Mouse (Mus musculus): Measurements from ENCODE around the gene Tnfrsf21. TPM values are rescaled to one million over a fixed set of nuclear protein-coding genes. Genes with fewer than 3 reads are reported as not detected.

The Tnfrsf21 gene
- polyA plus RNA-seq, 1 experiment from 2014 or later: 45.6 TPM

DNA sequence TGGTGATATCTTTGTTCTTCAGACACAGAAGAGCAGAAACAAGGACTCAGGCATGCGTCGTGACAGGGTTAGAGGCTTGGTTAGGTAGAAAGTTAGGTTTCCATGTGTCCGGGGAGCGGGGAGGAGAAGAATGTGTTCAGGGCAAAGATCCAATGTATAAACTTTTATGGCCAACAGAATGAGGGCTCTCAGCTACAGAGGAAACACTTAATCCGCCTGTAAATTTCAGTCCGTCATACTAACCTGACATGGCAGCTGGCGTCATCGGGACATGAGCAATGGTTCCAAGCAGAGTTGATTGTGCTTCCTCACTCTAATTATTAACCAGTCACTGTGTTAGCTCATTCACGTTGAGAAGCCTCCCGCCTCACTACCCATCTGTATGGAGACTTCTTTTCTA is 100.4 kb downstream of the Tnfrsf21 start:
- H3K4me3 ChIP-seq (replicated peaks): no peak overlapping the region
- H3K9ac ChIP-seq (replicated peaks): no peak overlapping the region
- no peaks in the 10 kb centered on the region for H3K4me1 ChIP-seq (replicated peaks)
- H3K27ac ChIP-seq: no peak overlapping the region
- no peaks in the 10 kb centered on the region for H3K36me3 ChIP-seq
- 88% methylated on average over 10 of the region's 10 CpGs for WGBS
- ATAC-seq: no peak
- H3K9me3 ChIP-seq: no peaks in the 10 kb centered on the region
- H3K4me2 ChIP-seq (replicated peaks): no peak overlapping the region
- H3K27me3 ChIP-seq: no peaks in the 10 kb centered on the region

DNA sequence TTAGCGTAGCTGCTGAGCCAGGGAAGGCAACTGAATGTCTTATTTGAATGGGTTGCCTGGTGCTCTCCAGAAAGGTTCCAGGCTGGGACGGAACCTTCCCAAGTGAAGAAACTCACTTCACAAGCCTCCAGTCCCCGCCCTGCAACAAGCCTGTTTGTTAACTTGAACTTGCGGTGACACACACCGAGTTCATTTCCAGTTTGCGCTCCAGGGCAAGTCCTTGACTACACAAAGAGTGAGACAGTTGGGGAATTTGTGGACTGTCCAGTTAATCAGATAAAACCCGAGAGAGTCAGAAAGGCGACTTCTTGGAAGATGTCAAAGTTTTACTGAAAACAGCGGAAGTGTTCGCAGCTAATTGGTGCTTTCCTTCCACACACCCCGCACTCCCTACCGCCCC is 103.1 kb downstream of the Tnfrsf21 start:
- ATAC-seq: no peak
- H3K36me3 ChIP-seq: no peaks in the 10 kb centered on the region
- H3K4me3 ChIP-seq (replicated peaks): no peak overlapping the region
- no peaks in the 10 kb centered on the region for H3K4me1 ChIP-seq (replicated peaks)
- no peaks in the 10 kb centered on the region for H3K27me3 ChIP-seq
- H3K9ac ChIP-seq (replicated peaks): no peak overlapping the region
- H3K27ac ChIP-seq: no peak overlapping the region
- no peak overlapping the region for H3K4me2 ChIP-seq (replicated peaks)
- WGBS: 89% methylated on average over 12 of the region's 12 CpGs
- 0 out of 2 replicates have a peak, but pooled peaks cover 3% of the 10 kb centered on the region for H3K9me3 ChIP-seq

DNA sequence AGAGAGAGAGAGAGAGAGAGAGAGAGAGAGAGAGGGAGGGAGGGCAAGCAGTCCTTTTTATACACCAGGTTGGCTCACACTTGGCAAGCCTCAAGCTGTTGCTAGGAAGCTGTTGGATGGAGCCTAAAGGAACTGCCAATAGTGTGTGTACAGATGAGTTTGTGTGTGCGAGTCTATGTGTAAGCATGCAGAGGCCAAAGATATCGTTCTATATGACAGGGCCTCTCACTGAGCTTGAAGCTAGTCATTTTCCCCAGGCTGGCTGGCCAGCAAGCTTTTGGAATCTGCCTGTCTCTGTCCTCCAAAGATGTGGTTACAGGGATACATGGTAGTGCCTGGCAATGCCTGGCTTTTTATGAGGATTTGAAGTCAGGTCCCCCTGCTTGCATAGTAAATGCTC is 104.7 kb downstream of the Tnfrsf21 start:
- Histone ChIP-seq H3K27ac (no peak overlapping the region), H3K4me1 (replicated peaks) (no peaks in the 10 kb centered on the region), H3K4me3 (replicated peaks) (no peak overlapping the region), H3K27me3 (no peaks in the 10 kb centered on the region), H3K9me3 (0 out of 2 replicates have a peak, but pooled peaks cover 3% of the 10 kb centered on the region), H3K9ac (replicated peaks) (no peak overlapping the region), H3K4me2 (replicated peaks) (no peak overlapping the region), H3K36me3 (no peaks in the 10 kb centered on the region)
- WGBS: 87% methylated on average over 2 of the region's 2 CpGs
- ATAC-seq: no peak

DNA sequence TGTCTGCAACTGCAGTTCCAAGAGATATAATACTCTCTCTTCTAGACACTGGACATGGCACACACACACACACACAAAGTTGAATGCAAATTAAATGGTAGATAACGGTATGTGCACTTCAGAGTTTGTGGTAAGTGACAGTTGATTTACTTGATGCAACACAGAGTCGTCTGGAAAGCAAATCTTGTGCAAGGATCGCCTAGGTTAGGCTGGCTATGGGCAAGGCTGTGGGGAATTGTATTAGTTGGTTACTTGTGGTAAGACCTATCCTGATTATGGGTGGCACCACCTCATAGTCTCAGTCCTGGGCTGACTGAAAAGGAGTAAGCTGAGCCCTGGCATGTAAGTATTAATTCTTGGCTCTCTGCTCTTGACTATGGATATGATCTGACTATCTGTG is 112.0 kb downstream of the Tnfrsf21 start:
- no peaks in the 10 kb centered on the region for H3K4me1 ChIP-seq (replicated peaks)
- H3K9me3 ChIP-seq: 0 out of 2 replicates have a peak, but pooled peaks cover 3% of the 10 kb centered on the region
- H3K4me2 ChIP-seq (replicated peaks): no peak overlapping the region
- H3K27me3 ChIP-seq: no peaks in the 10 kb centered on the region
- H3K4me3 ChIP-seq (replicated peaks): no peak overlapping the region
- no peak for ATAC-seq
- no peaks in the 10 kb centered on the region for H3K36me3 ChIP-seq
- WGBS: 90% methylated on average over 3 of the region's 3 CpGs
- no peak overlapping the region for H3K9ac ChIP-seq (replicated peaks)
- no peak overlapping the region for H3K27ac ChIP-seq

DNA sequence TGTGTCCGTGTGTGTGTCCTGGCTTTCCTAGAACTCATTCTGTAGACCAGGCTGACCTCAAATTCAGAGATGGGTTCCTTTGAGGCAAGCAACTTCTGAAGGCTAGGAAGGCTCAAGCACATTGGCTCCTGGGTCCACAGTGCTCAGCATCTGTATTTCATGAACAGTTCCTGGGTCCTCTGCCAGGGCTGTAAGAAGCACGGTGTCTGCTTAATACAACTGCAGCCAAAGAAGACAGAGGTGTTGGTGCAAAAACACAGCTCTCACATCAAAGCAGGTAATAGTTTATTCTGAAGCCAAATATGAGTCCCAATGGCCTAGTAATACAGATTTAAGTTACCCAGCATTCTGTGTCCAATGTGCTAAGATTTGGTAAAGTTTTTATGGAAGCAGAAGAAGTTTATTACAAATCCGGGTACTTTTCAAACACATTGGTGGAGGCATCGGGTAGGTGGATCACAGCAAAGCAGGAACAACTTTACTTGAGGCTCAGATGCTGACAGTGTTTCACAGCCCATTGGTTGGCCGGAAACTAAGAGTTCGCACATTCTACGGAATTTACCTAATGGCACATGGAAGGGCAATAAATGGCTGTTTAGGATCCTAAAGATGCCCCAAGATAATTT is 112.7 kb downstream of the Tnfrsf21 start:
- H3K9me3 ChIP-seq: 0 out of 2 replicates have a peak, but pooled peaks cover 3% of the 10 kb centered on the region

DNA sequence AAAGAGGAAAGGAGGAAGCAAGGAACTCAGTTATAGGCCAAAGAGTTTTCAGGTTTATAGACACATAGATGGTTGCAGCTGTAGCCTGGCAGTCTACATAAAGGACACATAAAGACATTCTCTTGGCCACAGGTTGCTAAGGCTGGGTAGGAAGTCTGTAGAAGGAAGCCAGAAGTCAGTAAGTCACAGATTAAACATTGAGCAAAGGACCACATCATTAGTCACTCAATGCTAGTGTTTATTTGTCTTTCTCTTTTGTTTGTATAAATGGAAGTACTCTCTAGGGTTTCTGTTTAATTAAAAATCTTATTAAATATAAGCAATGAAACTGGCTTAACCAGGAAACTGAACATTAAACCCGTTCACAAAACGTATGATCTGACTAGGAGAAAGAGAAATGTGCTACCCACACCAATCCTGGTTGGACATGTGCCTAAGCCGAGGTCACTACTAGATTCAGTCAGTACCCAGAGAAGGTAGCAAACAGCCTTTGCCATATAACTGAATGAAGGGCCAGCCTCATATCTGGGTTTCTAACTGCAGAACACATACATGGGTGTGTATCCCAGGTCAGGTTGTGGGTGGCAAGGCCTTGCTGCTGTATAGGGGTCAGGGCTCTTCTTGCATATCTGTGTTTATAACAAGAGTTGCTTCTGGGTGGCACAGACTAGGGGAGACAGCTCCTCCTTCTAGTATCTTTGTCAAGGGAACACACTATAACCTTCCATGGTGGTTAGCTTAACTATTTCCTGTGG is 113.9 kb downstream of the Tnfrsf21 start:
- H3K36me3 ChIP-seq: no peaks in the 10 kb centered on the region
- no peak overlapping the region for H3K4me2 ChIP-seq (replicated peaks)
- no peaks in the 10 kb centered on the region for H3K27me3 ChIP-seq
- H3K9me3 ChIP-seq: no peaks in the 10 kb centered on the region
- H3K27ac ChIP-seq: no peak overlapping the region
- no peak for ATAC-seq
- no peak overlapping the region for H3K4me3 ChIP-seq (replicated peaks)
- WGBS: 91% methylated on average over 3 of the region's 3 CpGs
- no peaks in the 10 kb centered on the region for H3K4me1 ChIP-seq (replicated peaks)
- no peak overlapping the region for H3K9ac ChIP-seq (replicated peaks)

More for the DNA sequence above, 112.7 kb downstream of the Tnfrsf21 start:
- H3K36me3 ChIP-seq: no peaks in the 10 kb centered on the region
- no peak overlapping the region for H3K4me3 ChIP-seq (replicated peaks)
- no peak overlapping the region for H3K27ac ChIP-seq
- no peak overlapping the region for H3K4me2 ChIP-seq (replicated peaks)
- no peak for ATAC-seq
- no peak overlapping the region for H3K9ac ChIP-seq (replicated peaks)
- H3K27me3 ChIP-seq: no peaks in the 10 kb centered on the region
- 93% methylated on average over 7 of the region's 7 CpGs for WGBS
- H3K4me1 ChIP-seq (replicated peaks): no peaks in the 10 kb centered on the region

DNA sequence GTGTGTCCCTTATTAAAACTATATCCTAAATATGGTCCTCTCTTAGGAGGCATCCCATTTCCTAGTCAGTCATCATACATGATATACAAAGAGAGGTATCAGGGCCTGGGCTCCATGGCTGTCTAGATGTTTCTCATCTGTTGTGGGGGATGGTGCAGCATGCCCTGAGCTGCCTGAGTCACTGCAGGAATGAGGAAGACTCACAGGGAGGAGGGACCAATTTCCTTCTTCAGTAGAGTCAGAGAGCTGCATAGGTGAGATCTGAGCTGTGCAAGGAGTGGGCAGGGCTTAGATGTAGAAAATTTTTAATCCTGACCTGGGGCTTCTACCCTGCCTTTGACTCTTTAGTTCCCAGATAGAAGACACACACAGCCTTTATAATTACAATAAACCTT is 114.5 kb downstream of the Tnfrsf21 start:
- Histone ChIP-seq H3K4me1 (replicated peaks) (no peaks in the 10 kb centered on the region; the same call in 1 of the 2 replicates), H3K27ac (no peak overlapping the region), H3K36me3 (no peaks in the 10 kb centered on the region), H3K4me3 (replicated peaks) (no peak overlapping the region), H3K9me3 (no peaks in the 10 kb centered on the region), H3K4me2 (replicated peaks) (no peak overlapping the region), H3K9ac (replicated peaks) (no peak overlapping the region), H3K27me3 (no peaks in the 10 kb centered on the region)
- no peak for ATAC-seq

DNA sequence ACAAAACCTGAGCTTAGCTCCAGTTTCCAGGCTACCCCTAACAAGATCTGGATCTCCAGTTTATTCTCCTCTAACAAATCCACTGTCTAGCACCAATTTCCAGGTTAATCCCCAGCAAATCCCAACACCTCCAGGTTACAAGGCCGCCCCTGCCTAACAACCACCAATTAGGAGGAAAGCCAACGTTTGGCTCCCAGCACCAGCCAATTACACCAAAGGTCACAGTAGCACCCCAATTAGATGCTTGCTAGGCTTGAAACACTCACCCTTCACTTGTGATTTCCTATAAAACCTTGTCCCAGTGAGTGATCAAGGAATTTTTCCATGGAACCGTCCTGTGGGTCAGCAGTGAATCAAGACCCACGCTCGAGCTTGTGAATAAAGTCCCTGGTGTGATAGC is 116.1 kb downstream of the Tnfrsf21 start:
- Histone ChIP-seq H3K27ac (no peak overlapping the region), H3K27me3 (no peaks in the 10 kb centered on the region), H3K4me3 (replicated peaks) (no peak overlapping the region), H3K4me1 (replicated peaks) (peaks cover 3% of the 10 kb centered on the region; the same call in 1 of the 2 replicates), H3K9me3 (no peaks in the 10 kb centered on the region), H3K36me3 (no peaks in the 10 kb centered on the region), H3K9ac (replicated peaks) (no peak overlapping the region), H3K4me2 (replicated peaks) (no peak overlapping the region)
- no peak for ATAC-seq
- WGBS: 92% methylated on average over 5 of the region's 5 CpGs

DNA sequence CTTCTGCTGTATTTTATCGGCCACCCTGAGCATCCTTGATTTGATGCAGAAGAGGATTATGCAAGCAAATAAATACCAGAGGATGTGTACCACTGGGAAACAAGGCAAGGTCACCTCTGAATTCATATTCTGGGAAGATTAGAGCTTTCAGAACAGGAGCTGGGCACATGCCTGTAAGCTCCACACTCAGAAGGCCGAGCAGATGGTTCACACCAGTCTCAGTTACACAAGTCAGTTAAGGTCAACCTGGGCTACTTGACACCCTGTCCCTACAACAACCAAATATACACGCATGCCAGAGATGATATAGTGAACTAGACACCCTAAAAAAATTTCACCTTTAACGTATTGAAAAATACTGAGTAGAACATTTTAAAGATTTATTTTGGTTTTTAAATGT is 116.8 kb downstream of the Tnfrsf21 start:
- H3K4me1 ChIP-seq (replicated peaks): peaks cover 3% of the 10 kb centered on the region; the same call in 1 of the 2 replicates
- no peaks in the 10 kb centered on the region for H3K9me3 ChIP-seq
- H3K9ac ChIP-seq (replicated peaks): no peak overlapping the region
- no peaks in the 10 kb centered on the region for H3K27me3 ChIP-seq
- H3K36me3 ChIP-seq: no peaks in the 10 kb centered on the region
- H3K27ac ChIP-seq: no peak overlapping the region
- WGBS: 93% methylated on average over 4 of the region's 4 CpGs
- no peak for ATAC-seq
- H3K4me3 ChIP-seq (replicated peaks): no peak overlapping the region
- no peak overlapping the region for H3K4me2 ChIP-seq (replicated peaks)

DNA sequence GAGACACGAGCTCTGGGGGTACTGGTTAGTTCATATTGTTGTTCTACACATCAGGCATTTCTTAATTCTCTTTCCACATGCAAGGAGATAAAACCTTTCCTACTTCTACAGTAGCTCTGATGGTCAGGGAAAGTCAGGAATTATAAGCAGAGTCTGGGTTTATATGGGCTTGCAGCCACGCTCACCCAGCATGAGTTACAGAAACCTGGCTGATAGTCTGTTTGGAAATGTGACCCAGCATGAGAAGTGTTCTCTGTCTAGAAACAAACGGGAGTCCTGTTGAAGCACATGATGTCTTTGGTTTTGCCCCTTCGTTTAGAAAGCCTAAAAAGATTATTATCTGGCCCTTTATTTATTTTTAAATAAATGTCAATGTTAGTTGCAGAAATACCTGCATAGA is 118.6 kb downstream of the Tnfrsf21 start:
- H3K9me3 ChIP-seq: no peaks in the 10 kb centered on the region
- 78% methylated on average over 4 of the region's 4 CpGs for WGBS

DNA sequence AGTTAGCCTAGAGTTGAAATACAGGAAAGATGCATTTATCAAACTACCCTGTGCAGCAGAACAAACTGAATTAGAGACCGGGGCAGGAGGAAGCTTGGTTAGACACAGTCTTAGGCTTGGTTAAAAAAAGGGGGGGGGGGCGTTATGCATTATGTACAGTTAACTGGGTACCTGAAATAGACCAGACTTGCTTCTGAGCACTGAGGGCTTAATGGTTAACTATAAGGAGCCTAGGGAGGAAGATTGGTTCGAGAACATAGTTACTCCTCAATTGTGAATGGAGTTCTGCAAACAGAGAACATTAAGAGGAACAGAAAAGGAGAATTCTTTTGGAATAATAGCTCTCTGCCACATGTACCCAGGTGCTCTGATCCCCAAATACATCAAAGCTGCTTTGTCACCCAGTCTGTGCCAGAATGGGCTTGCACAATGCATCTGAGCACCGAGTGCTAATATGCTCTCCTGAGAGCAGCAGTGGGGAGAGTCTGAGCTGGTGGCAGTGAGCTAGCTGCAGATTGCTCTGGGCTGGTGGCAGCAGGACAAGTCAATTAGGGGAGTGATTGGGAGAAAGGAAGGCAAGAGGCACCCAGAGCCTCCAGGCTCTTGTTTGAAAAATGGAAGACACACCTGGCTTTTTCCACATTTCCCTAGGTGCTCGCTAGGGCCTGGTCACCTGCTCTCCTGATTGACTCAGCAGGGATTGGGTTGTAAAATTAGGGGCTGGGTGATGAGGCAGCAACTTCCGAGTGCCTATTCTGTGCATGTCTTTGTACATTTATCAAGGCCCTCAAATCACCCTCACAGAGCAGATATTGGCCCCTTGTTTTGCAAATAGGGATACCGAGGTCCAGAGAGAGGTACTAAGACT is 119.3 kb downstream of the Tnfrsf21 start:
- ATAC-seq: peak; percentile 82
- WGBS: 45% methylated on average over 7 of the region's 7 CpGs
- Histone ChIP-seq H3K9me3 (no peaks in the 10 kb centered on the region), H3K27me3 (no peaks in the 10 kb centered on the region), H3K4me1 (replicated peaks) (peaks cover 3% of the 10 kb centered on the region; the same call in 1 of the 2 replicates), H3K36me3 (no peaks in the 10 kb centered on the region), H3K9ac (replicated peaks) (no peak overlapping the region), H3K4me2 (replicated peaks) (no peak overlapping the region), H3K4me3 (replicated peaks) (no peak overlapping the region), H3K27ac (no peak overlapping the region)

More for the DNA sequence above, 118.6 kb downstream of the Tnfrsf21 start:
- no peak overlapping the region for H3K4me2 ChIP-seq (replicated peaks)
- ATAC-seq: no peak
- peaks cover 3% of the 10 kb centered on the region; the same call in 1 of the 2 replicates for H3K4me1 ChIP-seq (replicated peaks)
- no peaks in the 10 kb centered on the region for H3K27me3 ChIP-seq
- no peak overlapping the region for H3K4me3 ChIP-seq (replicated peaks)
- H3K27ac ChIP-seq: no peak overlapping the region
- no peak overlapping the region for H3K9ac ChIP-seq (replicated peaks)
- no peaks in the 10 kb centered on the region for H3K36me3 ChIP-seq

DNA sequence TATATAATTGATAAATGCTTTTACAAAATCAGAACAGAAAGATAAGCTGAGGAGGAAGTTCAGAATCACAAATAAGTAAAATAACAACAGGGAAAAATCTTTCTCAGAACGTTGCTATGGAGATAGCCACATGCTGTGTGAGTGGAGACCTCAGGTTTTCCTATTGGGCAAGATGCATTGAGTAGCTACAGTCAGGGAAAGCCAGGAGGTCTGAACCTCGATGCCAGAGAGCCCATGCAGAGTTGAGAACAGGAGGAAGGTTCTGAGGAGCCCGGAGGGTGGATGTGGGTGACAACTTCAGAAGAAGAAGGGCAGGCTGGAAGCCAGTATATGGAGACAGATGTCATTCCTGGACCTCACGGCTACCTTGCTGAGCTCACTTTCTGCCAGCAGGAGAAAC is 120.4 kb downstream of the Tnfrsf21 start:
- Histone ChIP-seq H3K9me3 (no peaks in the 10 kb centered on the region), H3K9ac (replicated peaks) (no peak overlapping the region), H3K4me1 (replicated peaks) (peaks cover 3% of the 10 kb centered on the region; the same call in 1 of the 2 replicates), H3K27me3 (no peaks in the 10 kb centered on the region), H3K4me3 (replicated peaks) (no peak overlapping the region), H3K27ac (no peak overlapping the region), H3K4me2 (replicated peaks) (no peak overlapping the region), H3K36me3 (no peaks in the 10 kb centered on the region)
- ATAC-seq: no peak
- 60% methylated on average over 4 of the region's 4 CpGs for WGBS

Measured in midbrain, embryonic 13.5 days (tissue).